Mouse (Mus musculus) C2C12 (cell line): Measurements from ENCODE around the gene C2cd5.

Experiments used
- CEBPB ChIP-seq: IDR thresholded peaks from one replicate; pipeline ENCODE4 v1.6.1; 2011; ENCODE audit warnings: low read depth, mild to moderate bottlenecking, control low read depth, moderate library complexity
- CTCF ChIP-seq: IDR thresholded peaks from one replicate; pipeline ENCODE4 v1.5.1; 2011; ENCODE audit not compliant: control insufficient read depth, insufficient read depth, insufficient read length
- MAX ChIP-seq: IDR thresholded peaks from one replicate; pipeline ENCODE4 v1.6.1; 2011; ENCODE audit warnings: mild to moderate bottlenecking, control low read depth
- MYOD1 ChIP-seq: IDR thresholded peaks from one replicate; pipeline ENCODE4 v1.6.1; 2011; ENCODE audit warnings: low read depth; ENCODE audit not compliant: control insufficient read depth, insufficient read length
- MYOG ChIP-seq: IDR thresholded peaks from one replicate; pipeline ENCODE4 v1.6.1; 2011; ENCODE audit not compliant: control insufficient read depth, insufficient read length; ENCODE audit errors: extremely low read depth
- USF1 ChIP-seq: IDR thresholded peaks from one replicate; pipeline ENCODE4 v1.6.1; 2011; ENCODE audit warnings: low read depth, mild to moderate bottlenecking, control low read depth, moderate library complexity

GRCm38 (mm10) chr6:143095126-143095525, 4.8 kb downstream of the C2cd5 start:
- TF ChIP-seq CTCF (no peak), MYOD1 (no peak), MAX (no peak), USF1 (no peak), MYOG (no peak), CEBPB (no peak)
